Mouse (Mus musculus) cerebellum, adult 2 months (tissue): ENCODE data around the gene Narf.

Source experiments
- CTCF ChIP-seq: fragments of 200-500 bp; IDR thresholded peaks from 2 replicates; pipeline ENCODE4 v1.5.1; 2011; ENCODE audit warnings: low read depth, mild to moderate bottlenecking, control low read depth, low read length, moderate library complexity, borderline replicate concordance; ENCODE audit not compliant: insufficient read depth
- POLR2A ChIP-seq: fragments of 200-500 bp; IDR thresholded peaks from 2 replicates; pipeline ENCODE4 v1.6.1; 2011; ENCODE audit warnings: low read length, control low read depth, borderline replicate concordance; ENCODE audit not compliant: insufficient read depth

- TF ChIP-seq CTCF (no peak), POLR2A (no peak)
Measured at GRCm38 (mm10) chr11:121228129-121229017, 8.7 kb upstream of the Narf start.
